Mouse (Mus musculus) right cerebral cortex, postnatal 25 days (tissue): ENCODE measurements around the gene Ppcs.

Experiments used
- DNase-seq: peaks from one replicate; pipeline ENCODE4 v3.0.0; 2022

Ppcs gene

DNA sequence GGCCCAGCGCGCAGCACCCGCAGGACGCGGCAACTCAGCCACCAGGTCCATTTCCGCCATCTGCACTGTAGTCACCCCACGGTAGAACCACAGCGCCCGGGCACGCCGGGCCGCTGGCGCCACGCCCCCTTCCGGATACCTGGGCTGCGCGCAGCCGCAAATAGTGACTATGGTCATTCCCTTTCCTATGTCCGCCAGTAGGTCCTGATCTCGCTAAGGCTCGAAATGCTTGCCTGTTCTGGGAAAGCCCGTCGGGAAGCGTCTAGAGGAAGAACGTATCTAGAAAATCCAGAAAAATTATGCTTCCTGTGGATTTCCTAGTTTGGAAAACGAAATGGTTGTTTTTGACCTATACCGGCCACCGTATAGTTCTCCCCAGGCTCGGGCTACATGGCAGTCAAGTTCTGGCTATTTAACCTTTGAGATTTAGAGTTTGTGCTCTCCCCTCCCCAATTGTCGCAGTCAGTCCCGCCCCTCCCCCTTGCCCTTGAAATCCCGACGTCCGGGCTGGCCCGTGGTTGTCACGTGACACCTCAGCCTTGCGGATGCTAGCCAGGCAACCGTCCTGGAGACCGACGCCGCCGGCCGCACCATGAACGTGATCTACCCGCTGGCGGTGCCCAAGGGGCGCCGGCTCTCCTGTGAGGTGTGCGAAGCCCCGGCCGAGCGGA lies at the start of gene Ppcs, which contains the start of gene Zmynd12:
Gene Ppcs, minus strand, starts transcription at position 127 of the 671 bp plus-strand sequence.
Gene Zmynd12, plus strand, starts transcription at position 521 of the 671 bp plus-strand sequence.
- peak; percentile 88 for DNase-seq

DNA sequence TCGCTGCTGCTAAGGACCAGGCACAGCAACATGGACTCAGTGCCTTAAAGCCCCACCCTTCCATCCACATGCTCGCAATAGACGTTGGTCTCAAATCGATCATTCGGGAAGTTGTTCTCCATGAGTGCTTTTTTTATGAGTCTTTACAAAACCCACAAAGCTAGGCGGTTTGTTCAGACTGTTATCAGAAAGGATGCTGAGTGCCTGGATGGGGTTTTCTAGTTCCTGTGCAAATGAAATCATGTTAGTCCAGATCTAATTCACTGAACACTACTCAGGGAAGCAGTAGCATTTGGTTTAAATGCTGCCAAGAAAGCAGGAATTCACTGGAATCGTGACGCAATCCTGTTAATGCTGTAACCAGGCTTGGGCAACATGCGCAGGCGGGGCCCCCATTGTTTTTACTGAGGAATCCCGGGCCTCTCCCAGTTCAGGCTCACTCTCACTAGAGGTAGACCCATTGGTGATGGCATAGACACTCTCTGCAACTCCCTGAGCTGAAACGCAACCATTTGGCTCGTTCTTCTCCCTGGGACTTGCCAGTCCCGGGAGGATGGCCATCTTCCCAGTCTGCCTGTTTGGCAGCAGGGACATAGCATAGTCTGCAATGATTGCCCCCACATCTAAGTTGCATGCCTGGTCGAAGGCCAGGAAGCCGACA lies 45.6 kb upstream of the Ppcs start:
- peak; percentile 27 for DNase-seq

DNA sequence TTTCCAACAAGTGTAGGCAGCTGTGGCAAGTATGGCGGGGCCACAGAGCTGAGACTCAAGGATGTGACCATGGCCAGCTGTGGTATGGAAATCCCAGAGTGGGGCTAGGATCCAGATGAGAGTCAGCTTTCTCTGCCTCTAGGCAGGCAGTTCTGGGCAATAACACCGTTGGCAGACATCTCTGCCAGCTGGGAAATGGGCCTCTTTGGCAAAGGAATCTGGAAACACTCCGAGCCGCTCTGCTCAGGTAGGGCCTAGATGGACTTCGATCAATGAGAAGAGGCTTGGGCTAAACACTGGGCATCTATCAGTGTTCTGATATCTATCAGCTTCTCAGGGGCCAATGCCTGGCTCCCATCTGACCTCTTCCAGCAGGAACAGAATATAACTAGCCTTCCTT lies 43.6 kb upstream of the Ppcs start:
- DNase-seq: no peak

DNA sequence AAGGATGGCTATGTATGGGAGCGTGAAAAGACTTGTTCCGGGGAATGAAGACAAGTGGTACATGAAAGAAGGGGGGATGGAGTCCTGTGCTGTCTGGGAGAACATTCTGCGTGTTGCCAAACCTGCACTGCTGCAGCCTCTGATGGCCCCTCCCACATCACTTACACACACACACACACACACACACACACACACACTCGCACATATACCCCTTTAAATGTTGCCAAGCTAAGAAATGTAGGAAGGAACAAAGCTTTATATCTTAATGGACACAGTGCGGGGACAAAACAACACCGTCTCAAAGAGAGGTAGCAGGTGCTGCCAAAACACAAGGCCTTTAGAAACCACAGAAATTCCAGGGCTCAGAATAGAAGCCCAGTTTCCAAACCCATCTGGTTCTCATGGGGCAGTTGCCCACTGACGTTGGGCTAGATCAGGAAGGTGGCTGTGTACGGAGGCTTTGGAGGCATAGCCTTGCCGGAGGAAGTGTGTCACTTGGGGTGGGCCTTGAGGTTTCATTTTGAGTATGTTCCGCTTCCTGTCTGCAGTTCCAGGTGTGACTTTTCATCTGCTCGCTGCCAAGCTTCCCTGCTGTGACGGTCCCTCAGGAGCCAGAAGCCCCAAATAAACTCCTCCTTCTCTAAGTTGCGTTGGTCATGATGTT lies 41.7 kb upstream of the Ppcs start:
- no peak for DNase-seq

DNA sequence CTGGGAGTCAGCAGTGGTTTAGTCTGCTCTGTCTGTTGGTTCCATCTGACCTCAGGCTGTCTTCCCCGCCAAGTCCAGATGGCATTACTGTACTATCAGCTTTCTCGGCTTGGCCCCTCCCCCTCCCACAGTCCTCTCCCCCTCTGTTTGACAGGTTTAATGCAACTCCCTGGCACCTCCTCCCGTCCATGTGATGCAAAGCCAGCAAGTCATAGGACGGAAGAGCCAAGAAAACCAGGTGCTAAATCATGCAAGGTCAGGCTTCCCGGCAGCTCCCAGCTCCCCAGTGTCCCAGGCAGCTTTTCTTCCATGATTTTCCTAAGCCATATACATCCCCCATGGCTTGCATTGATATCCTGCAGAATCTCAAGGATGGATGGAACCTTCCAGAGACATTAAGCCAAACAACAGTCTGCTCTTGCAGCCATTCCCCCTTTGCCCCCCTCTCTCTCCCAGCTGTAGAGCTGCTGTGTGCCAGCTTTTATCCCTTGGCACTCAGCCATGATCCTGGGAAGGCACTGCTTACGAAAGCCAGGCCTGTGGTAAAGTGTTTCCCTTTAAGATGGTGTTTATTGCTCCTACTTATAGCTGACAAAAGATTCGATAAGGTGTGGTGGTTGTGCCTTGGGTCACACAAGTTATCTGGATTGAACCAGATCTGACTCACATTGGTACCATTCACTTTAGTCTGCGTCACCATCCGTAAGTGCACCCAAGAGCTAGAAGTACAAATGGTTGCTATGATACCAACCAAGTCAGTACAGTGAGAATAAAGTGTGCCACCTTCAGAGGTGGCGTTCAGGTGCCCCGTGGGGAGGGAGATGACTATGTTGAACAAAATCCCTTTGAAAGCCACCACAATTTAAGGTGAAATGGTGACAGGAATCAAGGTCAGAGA lies 40.9 kb upstream of the Ppcs start:
- DNase-seq: no peak

DNA sequence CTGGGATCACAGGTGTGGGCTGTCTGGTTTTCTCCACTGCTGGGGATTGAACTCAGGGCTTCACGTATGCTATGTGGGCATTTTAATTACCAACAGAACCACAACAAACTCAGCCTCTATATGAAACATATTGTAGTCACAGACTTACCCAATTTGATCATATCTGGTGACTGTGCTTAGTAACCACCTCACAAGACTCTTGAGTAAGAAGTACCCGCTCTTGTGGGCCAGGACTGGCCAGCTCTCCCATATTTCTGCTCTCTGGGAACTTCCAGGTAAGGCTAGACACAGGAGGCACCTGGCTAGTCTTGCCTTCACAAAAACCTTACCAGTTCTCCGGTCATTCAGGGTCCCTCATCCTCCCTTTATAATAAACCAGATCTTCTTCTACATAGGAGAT lies 40.2 kb upstream of the Ppcs start:
- no peak for DNase-seq

DNA sequence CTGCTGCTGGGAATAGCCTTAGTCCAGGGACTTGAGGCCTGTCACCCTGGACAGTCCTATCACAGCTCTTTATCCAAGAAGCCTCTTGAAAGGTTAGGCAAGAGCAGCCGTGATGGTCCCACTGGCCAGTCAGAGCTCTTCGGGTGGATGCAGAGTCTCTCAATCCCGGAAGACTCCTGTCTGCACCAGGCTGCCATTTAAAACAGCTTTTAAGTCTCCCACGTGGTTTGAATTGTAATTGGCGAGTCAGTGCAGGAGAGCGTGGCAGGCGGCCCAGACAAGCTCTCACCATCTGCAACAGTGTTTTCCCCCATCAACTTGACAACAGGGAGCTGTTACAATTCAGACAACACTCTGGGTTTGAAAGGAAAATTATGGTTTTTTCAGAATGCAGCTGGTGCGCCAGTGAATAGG lies 38.5 kb upstream of the Ppcs start:
- peak; percentile 80 for DNase-seq

DNA sequence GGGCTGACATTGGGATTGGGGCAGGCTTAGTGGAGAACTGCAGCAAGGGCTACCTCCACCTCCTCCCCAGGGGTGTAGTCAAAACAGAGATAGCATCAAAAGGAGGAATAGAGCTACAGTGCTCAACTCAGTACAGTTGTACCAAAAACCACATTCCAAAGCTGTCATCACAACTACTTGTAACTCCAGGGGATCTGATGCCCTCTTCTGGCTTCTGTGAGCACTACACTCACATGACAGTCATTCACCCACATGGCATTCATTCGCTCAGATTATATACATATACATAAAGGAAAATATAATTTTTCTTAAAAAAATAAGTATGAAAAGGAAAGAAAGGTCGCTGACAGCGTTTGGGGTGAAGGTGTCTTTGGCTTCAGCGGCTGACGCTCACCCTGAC lies 38.1 kb upstream of the Ppcs start:
- DNase-seq: no peak

DNA sequence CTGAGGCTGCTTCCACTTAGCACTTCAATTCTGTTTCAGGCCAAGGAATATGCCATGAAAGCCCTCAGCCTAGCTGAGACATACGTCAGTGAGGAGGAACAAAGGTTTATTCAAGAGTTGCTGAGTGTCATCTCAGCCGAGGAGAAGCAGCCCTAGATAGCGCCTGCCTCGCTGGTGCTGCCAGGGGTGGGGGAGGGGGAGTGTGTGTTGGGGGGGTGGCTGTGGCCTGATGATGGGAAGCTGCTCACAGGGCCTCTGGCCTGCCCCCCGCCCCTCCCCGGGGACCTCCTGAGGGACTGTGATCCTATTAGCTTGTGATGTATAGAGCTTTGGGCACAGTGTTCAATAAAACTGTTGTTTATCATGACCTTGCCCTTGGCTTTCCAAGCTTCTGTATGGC lies 31.3 kb upstream of the Ppcs start:
- no peak for DNase-seq

DNA sequence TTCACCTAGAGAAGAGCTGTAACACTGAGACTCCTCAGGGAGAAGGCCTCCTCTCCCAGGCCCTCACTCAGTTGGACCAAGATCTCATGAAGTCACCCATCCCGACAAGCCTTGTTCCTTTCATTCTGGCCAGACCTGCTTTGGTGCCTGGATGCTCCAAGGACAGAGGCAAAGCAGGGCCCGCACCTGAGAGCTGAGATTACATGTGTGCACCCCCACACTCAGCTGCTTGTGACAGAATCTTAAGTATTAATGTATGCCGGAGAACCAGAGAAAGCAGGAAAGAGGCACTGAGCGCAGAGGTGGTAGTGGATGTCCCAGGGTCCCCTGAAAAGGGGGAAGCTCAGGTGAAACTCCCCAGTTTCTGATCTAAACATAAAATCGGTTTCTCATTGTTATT lies 30.9 kb upstream of the Ppcs start:
- DNase-seq: no peak

DNA sequence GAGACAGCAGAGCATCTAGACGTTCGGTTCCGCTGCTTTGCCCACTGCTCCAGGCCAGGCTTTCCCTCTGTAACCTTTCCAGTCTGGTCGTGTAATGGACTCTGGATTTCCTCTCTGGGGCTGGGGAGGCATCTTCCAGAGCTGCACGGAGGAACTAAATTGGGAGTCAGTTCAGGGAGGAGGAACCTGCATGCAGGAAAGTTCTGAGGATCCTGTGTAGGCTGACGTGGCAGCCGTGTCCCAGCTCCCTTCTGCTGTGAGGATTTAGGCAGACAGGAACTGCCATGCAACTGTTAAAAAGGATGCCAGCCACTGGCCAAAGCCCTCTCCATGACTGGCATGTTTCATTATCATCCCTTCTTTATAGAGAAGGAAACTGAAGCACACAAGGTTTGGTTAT lies 28.2 kb upstream of the Ppcs start:
- DNase-seq: no peak

DNA sequence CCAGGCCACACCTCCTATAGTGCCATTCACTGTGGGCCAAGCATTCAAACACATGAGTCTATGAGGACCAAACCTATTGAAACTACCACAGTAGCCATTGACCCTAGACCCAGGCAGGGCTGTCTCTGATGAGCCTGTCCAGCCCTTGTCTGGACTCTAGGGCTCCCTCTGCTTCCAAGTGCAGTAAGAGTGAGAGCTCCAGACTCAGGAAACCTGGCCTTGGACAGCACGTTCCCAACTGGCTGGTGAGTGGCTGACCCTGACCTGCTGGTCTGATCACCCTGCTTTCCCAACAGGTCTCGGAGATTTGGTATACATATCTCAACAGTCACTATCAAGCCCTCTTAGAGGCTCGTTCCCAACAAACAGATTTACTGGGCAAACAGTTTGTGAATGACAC lies 25.6 kb upstream of the Ppcs start:
- DNase-seq: no peak

DNA sequence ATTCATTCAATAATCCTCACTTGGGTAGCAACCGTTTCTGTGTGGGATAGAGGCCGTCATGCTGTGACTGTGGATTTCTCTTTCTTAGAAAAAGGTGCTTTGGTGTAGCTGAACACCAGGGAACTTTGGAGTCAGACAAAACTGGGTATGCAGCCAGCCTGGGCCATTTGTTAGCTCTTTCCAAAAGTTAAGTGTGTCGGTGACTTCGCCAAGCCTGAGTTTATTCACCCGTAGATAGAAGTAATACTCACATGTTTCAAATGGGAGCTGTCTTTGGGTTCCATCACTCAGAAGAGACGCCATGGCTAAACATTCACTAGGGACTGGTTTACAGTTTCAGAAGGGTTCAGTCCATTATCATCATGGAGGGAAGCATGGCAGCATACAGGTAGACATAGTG lies 25.0 kb upstream of the Ppcs start:
- DNase-seq: no peak

DNA sequence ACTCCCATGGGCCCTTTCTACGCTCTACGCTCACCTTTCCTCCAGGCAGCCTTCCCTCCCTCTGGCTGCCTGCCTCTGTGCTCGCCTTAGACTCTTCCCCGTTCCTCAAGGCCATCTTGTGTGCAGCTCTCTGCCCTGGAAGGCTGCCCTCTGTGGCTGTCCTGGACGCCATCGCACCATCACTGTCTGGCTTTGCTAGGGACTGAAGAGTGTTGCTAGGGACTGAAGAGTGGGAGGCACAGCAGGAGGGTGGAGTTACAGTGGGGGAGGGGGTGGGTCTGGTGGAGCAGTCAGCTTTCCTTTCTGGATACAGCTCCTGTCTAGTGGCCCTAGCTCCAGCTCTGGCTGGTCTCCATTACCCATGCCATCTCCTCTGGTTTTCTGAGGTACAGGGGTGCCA lies 20.3 kb upstream of the Ppcs start:
- no peak for DNase-seq

DNA sequence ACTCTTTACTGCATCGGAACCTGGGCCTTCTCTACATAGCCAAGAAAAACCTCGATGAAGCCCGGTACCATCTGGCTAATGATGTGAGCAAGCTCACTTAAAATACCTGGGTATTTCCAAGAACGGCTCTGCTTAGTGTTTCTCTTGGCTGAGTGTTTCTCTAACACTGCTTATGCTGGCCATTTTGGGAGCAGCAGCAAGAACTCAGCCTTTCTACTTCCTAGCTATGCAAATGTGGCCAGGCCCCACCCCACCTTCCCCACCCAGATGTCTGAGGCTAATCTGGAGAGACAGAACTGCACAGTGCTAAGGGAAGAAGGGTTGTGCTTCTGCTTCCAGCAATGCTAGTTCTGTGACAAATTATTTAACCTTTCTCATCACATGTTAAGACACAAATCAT lies 19.6 kb upstream of the Ppcs start:
- DNase-seq: peak; percentile 15

DNA sequence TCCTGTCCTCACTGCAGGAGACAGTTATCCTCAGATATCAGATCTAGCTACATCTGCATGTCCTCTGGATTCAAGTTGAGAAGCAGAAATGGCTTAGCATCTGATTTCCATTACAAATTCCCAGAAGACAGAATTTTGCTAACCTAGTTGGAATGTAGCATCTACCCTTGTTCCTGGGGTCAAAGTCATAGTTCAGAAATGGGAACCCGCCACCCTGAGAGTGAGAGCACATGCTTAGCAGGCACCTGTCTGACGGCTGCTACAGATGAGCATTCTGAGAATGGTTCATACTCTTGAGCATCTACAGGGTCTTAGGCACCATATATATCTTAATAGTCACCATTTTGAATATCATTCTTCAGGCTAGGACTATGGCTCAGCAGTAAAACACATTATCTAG lies 15.7 kb upstream of the Ppcs start:
- no peak for DNase-seq

DNA sequence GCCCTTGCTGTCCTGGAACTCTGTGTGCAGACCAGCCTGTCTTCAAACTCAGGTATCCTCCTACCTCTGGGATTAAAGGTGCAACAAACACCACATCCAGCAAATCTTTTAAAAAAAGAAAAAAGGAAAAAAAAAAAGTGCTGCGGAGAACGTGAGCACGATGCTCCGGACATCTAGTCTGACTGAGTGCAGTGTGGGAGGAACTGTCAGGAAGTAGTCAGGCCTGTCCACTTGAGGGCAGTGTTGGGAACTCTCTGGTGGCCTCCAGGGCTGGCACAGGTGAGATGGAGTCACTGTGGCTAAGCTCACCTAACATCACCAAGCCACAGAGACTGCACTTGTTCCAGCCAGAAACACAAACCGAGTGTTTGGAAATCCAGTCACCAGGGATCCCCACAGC lies 8.5 kb upstream of the Ppcs start:
- peak; percentile 20 for DNase-seq

DNA sequence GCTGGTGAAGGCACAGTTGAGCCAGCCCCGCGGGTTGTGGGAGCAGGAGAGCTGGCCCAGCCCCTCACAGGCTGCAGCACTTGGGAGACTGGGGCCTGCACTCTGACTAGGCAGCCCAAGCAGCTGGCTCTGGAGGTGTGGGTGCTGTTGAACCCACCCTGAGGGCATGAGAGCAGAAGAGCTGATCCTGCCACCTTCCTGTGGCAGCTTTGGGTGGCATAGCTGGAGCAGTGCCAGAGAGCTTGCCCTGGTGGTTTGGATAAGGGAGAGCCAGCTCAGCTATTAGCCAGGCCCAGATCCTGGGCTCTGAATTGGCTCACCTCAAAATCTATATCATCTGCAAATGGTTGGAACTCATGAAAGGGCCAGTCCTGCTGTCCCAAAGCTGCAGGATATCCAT lies 5.5 kb upstream of the Ppcs start:
- DNase-seq: no peak

DNA sequence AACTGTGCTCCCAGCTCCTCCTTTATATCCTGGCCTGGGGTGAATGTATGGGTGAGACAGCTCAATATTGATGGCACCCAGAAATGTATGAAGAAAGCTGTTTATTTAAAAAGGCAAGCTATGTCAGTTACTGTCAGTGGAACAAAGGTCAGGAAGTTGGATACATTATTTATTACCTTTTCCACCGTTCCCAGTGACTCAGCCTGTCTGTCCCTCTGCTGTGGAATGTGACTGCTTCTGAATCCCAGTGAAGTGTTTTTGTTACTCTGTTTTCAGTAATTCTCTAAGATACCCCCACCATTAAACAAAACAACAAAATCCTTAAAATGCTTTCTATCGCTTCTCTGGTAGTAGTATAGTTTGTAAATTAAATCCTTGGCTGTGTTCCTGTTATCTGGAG lies 3.4 kb upstream of the Ppcs start:
- no peak for DNase-seq

DNA sequence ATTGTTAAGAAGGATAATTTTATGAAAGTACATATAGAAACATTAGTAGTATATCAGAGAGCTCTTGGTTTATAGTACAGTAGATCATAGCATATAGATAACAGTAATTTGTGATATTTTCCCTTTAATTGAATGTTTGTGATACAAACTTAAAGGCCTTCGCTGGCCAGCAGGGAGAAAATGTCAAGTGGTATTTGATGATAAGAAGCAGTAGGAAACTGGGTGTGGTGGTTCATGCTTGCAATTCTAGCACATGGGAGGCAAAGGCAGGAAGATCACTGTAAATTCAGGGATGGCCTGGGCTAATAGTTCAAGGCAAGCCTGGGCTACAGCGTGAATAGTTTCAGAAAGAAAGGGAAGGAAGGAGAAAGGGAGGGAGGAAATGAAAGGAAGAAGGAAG lies 2.9 kb upstream of the Ppcs start:
- DNase-seq: no peak

DNA sequence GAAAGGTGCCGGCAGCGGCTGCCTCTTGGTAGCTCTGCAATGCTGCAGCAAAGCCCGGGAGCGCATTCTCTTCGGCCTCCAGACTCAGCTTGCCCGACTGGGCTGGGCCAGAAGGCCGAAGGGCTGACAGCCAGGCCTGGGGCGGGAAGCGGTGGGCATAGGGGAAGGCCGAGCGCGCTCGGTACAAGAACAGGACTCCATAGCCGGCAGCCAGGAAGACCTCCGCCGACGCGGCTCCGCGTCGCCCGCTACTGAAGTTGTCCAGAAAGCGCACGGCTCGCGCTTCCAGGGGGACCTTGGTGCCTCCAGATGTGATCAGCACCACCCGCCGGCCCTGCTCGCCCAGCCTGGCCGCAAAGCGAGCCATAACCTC lies 313 bp downstream of the Ppcs start:
- DNase-seq: no peak

DNA sequence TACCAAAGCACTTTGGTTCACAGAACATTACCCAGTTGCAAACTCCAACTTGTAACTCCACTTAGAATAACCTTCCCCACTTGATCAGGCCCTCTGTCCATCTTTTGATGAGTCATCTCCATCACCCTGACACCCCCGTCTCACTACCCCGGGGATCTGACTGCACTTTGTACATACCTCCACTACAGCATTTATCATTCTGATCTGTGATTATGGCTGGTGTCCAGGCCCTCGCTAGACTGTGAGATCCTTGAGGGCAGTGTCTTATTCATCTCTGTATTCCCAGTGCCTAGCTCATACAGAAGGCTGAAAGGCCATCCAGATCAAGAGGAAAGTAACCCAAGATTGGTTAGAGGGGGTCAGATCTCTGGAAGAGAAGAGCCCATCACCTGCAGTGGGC lies 1.0 kb downstream of the Ppcs start:
- DNase-seq: no peak

DNA sequence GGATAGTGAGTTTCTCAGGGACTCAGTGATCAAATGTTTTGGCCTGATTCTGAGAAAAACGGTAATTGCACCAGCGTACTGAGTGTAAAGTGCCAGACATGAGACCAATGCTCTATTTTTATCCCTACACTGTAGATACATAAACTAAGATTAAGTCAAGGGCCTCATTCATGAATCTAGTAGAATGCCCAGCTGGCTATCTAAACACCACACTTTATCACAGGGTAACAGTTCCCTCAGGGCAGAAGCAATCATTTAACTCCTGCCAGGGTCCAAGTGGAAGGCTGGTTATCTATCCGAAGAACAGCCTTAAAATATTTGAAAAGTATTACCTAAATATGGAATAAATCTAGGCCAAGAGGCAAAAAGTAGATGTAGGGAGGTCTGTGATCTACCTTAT lies 4.3 kb downstream of the Ppcs start:
- DNase-seq: no peak
